Mouse (Mus musculus): ENCODE data around the gene Donson.

DNA sequence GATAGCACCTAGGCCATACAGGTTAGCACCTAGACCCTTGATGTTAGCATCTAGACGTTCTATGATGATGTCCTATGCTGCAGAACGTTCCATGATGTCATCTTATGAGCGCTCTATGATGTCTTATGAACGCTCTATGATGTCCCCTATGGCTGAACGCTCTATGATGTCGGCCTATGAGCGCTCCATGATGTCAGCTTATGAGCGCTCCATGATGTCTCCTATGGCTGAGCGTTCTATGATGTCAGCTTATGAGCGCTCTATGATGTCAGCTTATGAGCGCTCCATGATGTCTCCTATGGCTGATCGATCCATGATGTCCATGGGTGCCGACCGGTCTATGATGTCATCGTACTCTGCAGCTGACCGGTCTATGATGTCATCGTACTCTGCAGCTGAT lies 31.3 kb downstream of the Donson start:
- no peak for TF ChIP-seq CTCF (IDR thresholded peaks at IDR 0.05; ENCODE audit: insufficient read depth, low read length)
- TF ChIP-seq POLR2A (IDR thresholded peaks at IDR 0.05; ENCODE audit: borderline replicate concordance, extremely low read depth, low read depth, low read length), result no peak
